Mouse (Mus musculus): ENCODE data around the gene Adam33.

- TF ChIP-seq CTCF (IDR thresholded peaks at IDR 0.05; ENCODE audit: low read depth), result no peak
- no peak for TF ChIP-seq EP300 (IDR thresholded peaks at IDR 0.05; ENCODE audit: low read depth)
These were observed 17.6 kb downstream of the Adam33 start for GRCm38 (mm10) chr2:131046025-131046424.
